Mouse (Mus musculus) liver, postnatal 0 days (tissue): ENCODE results near the gene Kifc3.

Source experiments
- CTCF ChIP-seq: sonication (generic); IDR thresholded peaks from 2 replicates; pipeline ENCODE4 v1.5.1; 2016; ENCODE audit warnings: antibody characterized with exemption, low read depth
- EP300 ChIP-seq: IDR thresholded peaks from 2 replicates; pipeline ENCODE4 v1.6.1; 2016; ENCODE audit warnings: antibody characterized with exemption, low read depth, mild to moderate bottlenecking

GRCm38 (mm10) chr8:95142075-95142831 is 60.4 kb downstream of the Kifc3 start:
- TF ChIP-seq CTCF (no peak), EP300 (no peak)
